In the genomic region with DNA sequence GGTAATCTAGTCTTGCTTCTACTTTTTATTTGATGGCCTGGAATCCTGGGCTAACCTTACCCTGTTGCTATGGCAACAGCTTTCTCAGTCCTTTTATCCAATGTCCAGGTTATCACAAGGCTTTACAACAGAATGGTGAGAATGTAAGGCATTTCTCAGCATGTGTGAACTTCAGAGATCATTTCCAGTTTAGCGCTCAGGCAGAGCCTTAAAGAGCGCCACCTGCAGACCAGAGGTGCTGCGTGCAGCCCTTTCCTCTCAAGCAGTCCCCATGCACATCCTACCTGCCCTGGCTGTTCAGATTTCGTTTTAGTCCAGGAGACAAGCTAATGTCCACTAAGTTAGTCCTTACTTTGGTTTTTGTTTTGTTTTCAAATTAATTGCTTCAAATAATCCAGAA, we compare ENCODE assay signal across 8 mouse cellular contexts. TPM values are rescaled to one million over a fixed set of nuclear protein-coding genes. Genes with fewer than 3 reads are reported as not detected.
DNase-seq lines count a peak whose midpoint lies in the region; ATAC-seq and TF ChIP-seq lines count a peak whose summit lies in the region.

No protein-coding gene starts in this region.

- H3K4me1 ChIP-seq in kidney, embryonic 16.5 days (ENCODE audit: insufficient read depth, low read length): no peaks in the 10 kb centered on the region
- H3K4me1 ChIP-seq in stomach, postnatal 0 days (replicated peaks; ENCODE audit: control insufficient read depth, insufficient read depth): no peaks in the 10 kb centered on the region
- H3K4me1 ChIP-seq in heart, embryonic 10.5 days: peaks cover 14% of the 10 kb centered on the region

- H3K36me3 ChIP-seq in kidney, embryonic 16.5 days (ENCODE audit: insufficient read depth, low read length): no peaks in the 10 kb centered on the region
- no peaks in the 10 kb centered on the region for H3K36me3 ChIP-seq in stomach, postnatal 0 days (ENCODE audit: control insufficient read depth, insufficient read depth, low read length)
- H3K36me3 ChIP-seq in heart, embryonic 10.5 days: no peaks in the 10 kb centered on the region

- H3K9me3 ChIP-seq in kidney, embryonic 16.5 days (ENCODE audit: low read length): no peaks in the 10 kb centered on the region
- H3K9me3 ChIP-seq in stomach, postnatal 0 days (ENCODE audit: control insufficient read depth, low read length): no peaks in the 10 kb centered on the region
- no peaks in the 10 kb centered on the region for H3K9me3 ChIP-seq in heart, embryonic 10.5 days

- no peaks in the 10 kb centered on the region for H3K27me3 ChIP-seq in kidney, embryonic 16.5 days (ENCODE audit: insufficient read depth, low read length)
- no peaks in the 10 kb centered on the region for H3K27me3 ChIP-seq in stomach, postnatal 0 days (ENCODE audit: control insufficient read depth, insufficient read depth, low read length)
- no peaks in the 10 kb centered on the region for H3K27me3 ChIP-seq in heart, embryonic 10.5 days (ENCODE audit: insufficient read depth, poor library complexity, severe bottlenecking)

- H3K4me3 ChIP-seq in kidney, embryonic 16.5 days (ENCODE audit: low read length): no peak overlapping the region
- no peak overlapping the region for H3K4me3 ChIP-seq in stomach, postnatal 0 days (ENCODE audit: low read depth, low read length)
- no peak overlapping the region for H3K4me3 ChIP-seq in heart, embryonic 10.5 days

- no peak for TF ChIP-seq EP300 in stomach, postnatal 0 days (optimal IDR thresholded peaks at IDR 0.05)

- DNase-seq in kidney, adult 9 months: peak; percentile 44
- peak; percentile 68 for DNase-seq in ES-CJ7 (ENCODE audit: low read depth, low spot score)
- peak; percentile 62 for DNase-seq in brain, embryonic 14.5 days (ENCODE audit: low read depth)
- peak; percentile 37 for DNase-seq in forelimb bud, embryonic 11.5 days (ENCODE audit: low read depth, low spot score)
- peak; percentile 45 for DNase-seq in stomach, postnatal 0 days (ENCODE audit: low spot score)
- DNase-seq in heart, embryonic 10.5 days (ENCODE audit: low spot score): no peak
- DNase-seq in urinary bladder, postnatal 10 days (ENCODE audit: low spot score): no peak

- H3K27ac ChIP-seq in kidney, embryonic 16.5 days (ENCODE audit: low read length): no peak overlapping the region
- H3K27ac ChIP-seq in stomach, postnatal 0 days (replicated peaks): no peak overlapping the region
- H3K27ac ChIP-seq in heart, embryonic 10.5 days: no peak overlapping the region

- ATAC-seq in kidney, embryonic 16.5 days (ENCODE audit: low FRiP score, low TSS enrichment): no peak
- no peak for ATAC-seq in stomach, postnatal 0 days (ENCODE audit: low FRiP score, low TSS enrichment)

- WGBS in kidney, embryonic 16.5 days: 23% methylated on average over 4 of the region's 4 CpGs
- WGBS in stomach, postnatal 0 days: 22% methylated on average over 4 of the region's 4 CpGs
- 19% methylated on average over 4 of the region's 4 CpGs for WGBS in heart, embryonic 10.5 days

- no peak overlapping the region for H3K9ac ChIP-seq in kidney, embryonic 16.5 days (replicated peaks; ENCODE audit: low read length)
- H3K9ac ChIP-seq in stomach, postnatal 0 days (ENCODE audit: low read length): no peak overlapping the region

- TF ChIP-seq CTCF in brain, embryonic 14.5 days (IDR thresholded peaks at IDR 0.05; ENCODE audit: borderline replicate concordance, extremely low read depth, insufficient read depth, insufficient read length): peak; percentile 70
- TF ChIP-seq CTCF in stomach, postnatal 0 days (IDR thresholded peaks at IDR 0.05; ENCODE audit: low read depth): peak; percentile 70

- H3K4me2 ChIP-seq in kidney, embryonic 16.5 days (replicated peaks; ENCODE audit: low read depth, low read length): no peak overlapping the region
- H3K4me2 ChIP-seq in stomach, postnatal 0 days (replicated peaks; ENCODE audit: low read depth): no peak overlapping the region

- no peak for TF ChIP-seq POLR2A in brain, embryonic 14.5 days (IDR thresholded peaks at IDR 0.05; ENCODE audit: borderline replicate concordance, extremely low read depth, insufficient read depth, insufficient read length, poor library complexity, severe bottlenecking)

RNA-seq across cellular contexts. Expression of a gene that starts 46.8 kb away (rescaled TPM):
- polyA plus RNA-seq in kidney, embryonic 16.5 days (2015; fragmentation: Nextera tagmentation; extraction: Ambion mirVana): 0.51 and 0.63 TPM in 2 replicates
- polyA plus RNA-seq in brain, embryonic 14.5 days (2012; rRNA removed): 0.27 and 0.28 TPM in 2 replicates
- 0.04 and 0.05 TPM in 2 replicates for polyA plus RNA-seq in stomach, postnatal 0 days (2015; fragmentation: Nextera tagmentation; extraction: Ambion mirVana)
- 0.20 and 0.27 TPM in 2 replicates for polyA plus RNA-seq in heart, embryonic 10.5 days (2016; fragmentation: Nextera tagmentation; extraction: Ambion mirVana)

Comparison
In these comparisons a context has a peak if more than half of its experiments do, and no peak if none do; other contexts are left out.
1. DNase-seq: peak in kidney, adult 9 months (single experiment), ES-CJ7 (single experiment), brain, embryonic 14.5 days (single experiment), forelimb bud, embryonic 11.5 days (single experiment) and stomach, postnatal 0 days (single experiment); none in heart, embryonic 10.5 days (single experiment) and urinary bladder, postnatal 10 days (single experiment).